Mouse (Mus musculus): ENCODE measurements around the gene Bri3.

- TF ChIP-seq CTCF (IDR thresholded peaks at IDR 0.05; ENCODE audit: extremely low read depth, insufficient read depth, low read length) = no peak
- no peak for TF ChIP-seq POLR2A (IDR thresholded peaks at IDR 0.05; ENCODE audit: extremely low read depth, insufficient read depth, low read length)
These were observed 208.7 kb downstream of the Bri3 start for GRCm38 (mm10) chr5:144452776-144453455.
